Mouse (Mus musculus): Measurements from ENCODE around the gene Cyp4f18. TPM values are rescaled to one million over a fixed set of nuclear protein-coding genes. Genes with fewer than 3 reads are reported as not detected.
"Not testable (repeated sequence)": the region's sequence is repeated elsewhere in the genome, so short reads cannot be mapped to it uniquely, and the experiment has no call there.

Gene Cyp4f18
- 3.7 and 4.0 TPM in 2 replicates for polyA plus RNA-seq (2015; fragmentation: Nextera tagmentation; extraction: Ambion mirVana)

DNA sequence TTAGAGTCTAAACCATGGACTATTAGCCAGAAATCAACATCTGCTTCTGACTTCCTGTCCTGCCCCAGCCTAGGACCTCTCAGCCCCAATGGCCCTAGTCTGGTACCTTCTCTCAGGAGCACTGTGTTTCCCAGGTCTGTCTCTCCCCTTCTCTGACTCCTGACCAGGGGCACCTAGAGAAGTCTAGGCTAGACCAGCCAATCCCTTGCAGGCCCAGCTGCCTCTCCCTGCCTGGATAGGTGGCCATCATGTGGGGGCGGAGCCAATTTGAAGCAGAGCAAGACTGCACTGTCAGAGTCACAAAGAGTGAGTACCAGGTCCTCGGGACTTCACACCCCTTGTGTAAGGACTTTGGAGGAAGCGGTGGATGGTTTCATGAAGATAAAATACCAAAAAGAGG is at the start of gene Cyp4f18:
Gene Cyp4f18, minus strand, starts transcription at position 154 of the 400 bp plus-strand sequence.
- no peaks in the 10 kb centered on the region for H3K9me3 ChIP-seq
- H3K27ac ChIP-seq, result no peak within 1 kb of the TSS
- no peaks in the 10 kb centered on the region for H3K36me3 ChIP-seq
- no peak within 1 kb of the TSS for H3K4me2 ChIP-seq
- no peak for ATAC-seq (ENCODE audit: insufficient read depth, low FRiP score, low read depth)
- H3K4me3 ChIP-seq (replicated peaks), result no peak within 1 kb of the TSS
- whole genome bisulfite sequencing, result 68% methylated on average over 3 of the region's 3 CpGs
- no peaks in the 10 kb centered on the region for H3K27me3 ChIP-seq (replicated peaks)
- no peak within 1 kb of the TSS for H3K9ac ChIP-seq
- H3K4me1 ChIP-seq, result no peaks in the 10 kb centered on the region

DNA sequence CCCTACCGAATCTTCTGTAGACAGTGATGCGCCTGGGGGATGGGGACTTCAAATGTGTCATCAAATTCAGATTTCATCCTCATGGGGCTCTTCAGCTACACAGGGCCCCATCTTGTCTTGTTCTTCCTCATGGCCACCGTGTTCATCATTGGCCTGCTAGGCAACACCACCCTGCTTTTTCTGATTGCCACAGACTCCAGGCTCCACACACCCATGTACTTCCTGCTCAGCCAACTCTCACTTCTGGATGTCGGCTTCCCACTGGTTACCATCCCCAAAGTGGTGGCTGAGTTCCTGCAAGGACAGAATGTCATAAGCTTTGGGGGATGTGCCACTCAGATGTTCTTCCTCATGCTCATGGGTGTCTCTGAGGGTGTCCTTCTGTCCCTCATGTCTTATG is 48.2 kb upstream of the Cyp4f18 start:
- not testable (repeated sequence) for H3K27ac ChIP-seq; H3K27me3 ChIP-seq (replicated peaks); ATAC-seq (ENCODE audit: insufficient read depth, low FRiP score, low read depth); H3K9ac ChIP-seq; H3K9me3 ChIP-seq; H3K36me3 ChIP-seq; H3K4me3 ChIP-seq (replicated peaks); H3K4me2 ChIP-seq; H3K4me1 ChIP-seq
- WGBS, result 79% methylated on average over 3 of the region's 4 CpGs

DNA sequence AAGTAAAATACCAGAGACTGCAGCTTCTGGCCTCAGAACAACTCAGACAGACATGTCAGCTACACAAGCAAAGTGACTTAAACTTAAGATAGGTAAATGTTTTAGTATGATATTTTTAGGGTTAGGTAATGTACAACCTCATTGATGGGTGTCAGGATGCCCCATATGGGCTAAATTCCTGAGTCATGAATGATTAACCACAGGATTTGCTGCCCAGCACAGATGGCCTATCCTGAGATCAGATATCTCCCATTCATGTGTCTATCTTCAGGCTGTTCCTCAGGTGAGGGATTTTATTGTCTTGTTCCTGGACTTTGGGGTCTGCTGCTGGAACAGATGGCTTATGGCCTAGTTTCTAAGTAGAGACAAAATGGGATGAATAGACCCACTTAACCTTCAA is 45.2 kb upstream of the Cyp4f18 start:
- H3K27me3 ChIP-seq (replicated peaks); H3K27ac ChIP-seq; H3K4me1 ChIP-seq; H3K36me3 ChIP-seq; H3K4me2 ChIP-seq; ATAC-seq (ENCODE audit: insufficient read depth, low FRiP score, low read depth); H3K9ac ChIP-seq; H3K9me3 ChIP-seq; H3K4me3 ChIP-seq (replicated peaks): not testable (repeated sequence)

DNA sequence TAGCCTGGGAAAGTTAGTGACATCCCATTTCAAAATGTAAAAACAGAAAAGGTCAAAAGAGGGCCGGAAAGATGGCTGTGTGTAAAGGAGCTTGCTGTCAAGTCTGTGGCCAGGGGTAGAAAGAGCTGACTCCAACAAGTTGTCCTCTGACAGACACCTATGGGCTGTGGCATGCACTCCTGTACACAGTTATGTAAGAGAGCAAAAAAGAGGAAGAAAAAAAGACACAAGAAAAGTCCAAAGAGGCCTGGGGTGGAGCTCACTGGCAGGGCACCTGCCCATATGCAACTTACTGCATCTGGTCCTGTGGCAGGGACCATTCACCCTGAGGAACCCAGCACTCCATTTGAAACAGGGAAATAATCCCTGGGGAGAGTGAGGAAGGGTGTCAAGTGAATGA is 33.1 kb upstream of the Cyp4f18 start:
- H3K4me3 ChIP-seq (replicated peaks), result no peak overlapping the region
- H3K4me2 ChIP-seq, result no peak overlapping the region
- ATAC-seq (ENCODE audit: insufficient read depth, low FRiP score, low read depth), result no peak
- 85% methylated on average over 1 of the region's 1 CpGs for WGBS
- H3K27ac ChIP-seq, result no peak overlapping the region
- no peaks in the 10 kb centered on the region for H3K4me1 ChIP-seq
- H3K9me3 ChIP-seq, result no peaks in the 10 kb centered on the region
- no peaks in the 10 kb centered on the region for H3K36me3 ChIP-seq
- no peaks in the 10 kb centered on the region for H3K27me3 ChIP-seq (replicated peaks)
- no peak overlapping the region for H3K9ac ChIP-seq

DNA sequence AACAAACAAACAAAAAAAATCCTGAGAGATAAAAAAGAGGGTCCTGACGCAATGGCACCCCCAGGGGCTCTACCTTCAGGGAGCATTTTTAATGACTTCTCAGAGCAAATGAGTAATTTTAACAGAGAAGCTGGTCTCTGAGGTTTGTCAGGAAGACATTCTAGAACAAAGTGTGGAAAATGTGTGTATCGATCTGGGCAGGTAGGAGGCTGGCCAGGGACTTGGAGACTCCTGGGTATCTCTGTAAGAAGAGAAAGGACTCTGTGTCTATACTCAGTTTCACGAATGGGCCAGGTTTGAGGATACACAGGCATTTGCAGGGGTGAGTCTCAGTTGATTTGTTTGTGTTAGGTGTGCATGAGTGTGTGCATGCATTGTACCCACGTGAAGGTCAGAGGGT is 31.5 kb upstream of the Cyp4f18 start, which contains the start of gene Olfr372:
Gene Olfr372, plus strand, starts transcription at position 301 of the 400 bp plus-strand sequence.
- not testable (repeated sequence) for H3K9ac ChIP-seq; H3K27me3 ChIP-seq (replicated peaks); H3K4me3 ChIP-seq (replicated peaks); H3K36me3 ChIP-seq; H3K4me2 ChIP-seq; H3K27ac ChIP-seq; ATAC-seq (ENCODE audit: insufficient read depth, low FRiP score, low read depth); H3K9me3 ChIP-seq; H3K4me1 ChIP-seq
- 77% methylated on average over 4 of the region's 4 CpGs for WGBS

DNA sequence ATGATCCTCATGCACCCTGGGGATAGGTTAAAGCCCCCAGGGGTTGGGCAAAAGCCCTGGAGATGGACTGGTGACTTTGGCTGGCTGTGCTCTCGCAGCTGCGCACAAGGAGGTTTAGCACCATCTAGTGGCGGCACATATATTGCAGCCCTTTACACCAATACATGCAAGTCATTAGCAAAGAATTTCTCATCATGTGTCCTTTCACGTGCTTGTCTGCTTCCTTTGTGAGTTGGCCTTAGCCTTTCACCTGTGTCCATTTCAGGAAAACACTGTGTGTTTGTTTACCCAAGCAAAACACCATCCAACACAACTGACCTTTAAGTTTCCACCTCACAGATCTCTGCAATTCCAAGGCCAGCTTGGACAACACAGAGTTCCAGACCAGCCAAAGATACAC is 23.5 kb upstream of the Cyp4f18 start:
- not testable (repeated sequence) for ATAC-seq (ENCODE audit: insufficient read depth, low FRiP score, low read depth); H3K9me3 ChIP-seq; H3K9ac ChIP-seq; H3K4me3 ChIP-seq (replicated peaks); H3K27me3 ChIP-seq (replicated peaks); H3K36me3 ChIP-seq; H3K4me1 ChIP-seq; H3K4me2 ChIP-seq; H3K27ac ChIP-seq
- WGBS, result 56% methylated on average over 4 of the region's 4 CpGs

DNA sequence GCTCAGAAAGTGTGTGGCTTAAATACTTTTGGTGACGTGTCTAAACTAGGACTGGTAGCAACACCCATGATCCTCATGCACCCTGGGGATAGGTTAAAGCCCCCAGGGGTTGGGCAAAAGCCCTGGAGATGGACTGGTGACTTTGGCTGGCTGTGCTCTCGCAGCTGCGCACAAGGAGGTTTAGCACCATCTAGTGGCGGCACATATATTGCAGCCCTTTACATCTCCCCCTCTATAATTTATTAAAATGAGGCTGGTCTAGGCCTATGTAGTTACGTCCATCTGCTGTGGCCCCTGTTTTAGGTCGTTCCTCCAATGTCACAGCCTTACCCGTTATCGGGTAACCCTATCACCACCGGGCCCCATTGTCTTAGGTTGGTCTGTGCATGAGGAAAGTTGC is 15.5 kb upstream of the Cyp4f18 start:
- H3K36me3 ChIP-seq; ATAC-seq (ENCODE audit: insufficient read depth, low FRiP score, low read depth); H3K27ac ChIP-seq; H3K4me2 ChIP-seq; H3K9ac ChIP-seq; H3K4me3 ChIP-seq (replicated peaks); H3K27me3 ChIP-seq (replicated peaks); H3K9me3 ChIP-seq; H3K4me1 ChIP-seq: not testable (repeated sequence)
- 21% methylated on average over 5 of the region's 9 CpGs for WGBS

DNA sequence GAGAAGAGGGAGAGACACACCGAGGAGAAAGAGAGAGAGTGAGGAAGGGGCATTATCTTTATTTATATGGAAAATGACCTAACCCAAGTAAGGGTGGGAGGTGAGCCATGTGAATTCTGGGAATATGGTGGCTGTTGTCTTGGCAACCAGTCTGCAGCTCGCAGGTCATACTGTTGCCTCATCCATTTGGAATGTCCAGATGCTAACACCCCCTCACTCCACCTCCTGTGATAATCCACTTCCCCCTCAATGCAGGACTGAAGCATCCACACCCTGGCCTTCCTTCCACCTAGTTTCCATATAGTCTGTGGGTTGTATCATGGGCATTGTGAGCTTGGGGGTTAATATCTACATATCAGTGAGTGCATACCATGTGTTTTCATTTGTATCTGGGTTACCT is 10.4 kb upstream of the Cyp4f18 start:
- Histone ChIP-seq H3K9me3 (no peaks in the 10 kb centered on the region), H3K4me1 (no peaks in the 10 kb centered on the region), H3K27ac (no peak overlapping the region), H3K9ac (no peak overlapping the region), H3K36me3 (no peaks in the 10 kb centered on the region), H3K4me2 (no peak overlapping the region), H3K4me3 (replicated peaks) (no peak overlapping the region), H3K27me3 (replicated peaks) (no peaks in the 10 kb centered on the region)
- 44% methylated on average over 2 of the region's 2 CpGs for WGBS
- no peak for ATAC-seq (ENCODE audit: insufficient read depth, low FRiP score, low read depth)

DNA sequence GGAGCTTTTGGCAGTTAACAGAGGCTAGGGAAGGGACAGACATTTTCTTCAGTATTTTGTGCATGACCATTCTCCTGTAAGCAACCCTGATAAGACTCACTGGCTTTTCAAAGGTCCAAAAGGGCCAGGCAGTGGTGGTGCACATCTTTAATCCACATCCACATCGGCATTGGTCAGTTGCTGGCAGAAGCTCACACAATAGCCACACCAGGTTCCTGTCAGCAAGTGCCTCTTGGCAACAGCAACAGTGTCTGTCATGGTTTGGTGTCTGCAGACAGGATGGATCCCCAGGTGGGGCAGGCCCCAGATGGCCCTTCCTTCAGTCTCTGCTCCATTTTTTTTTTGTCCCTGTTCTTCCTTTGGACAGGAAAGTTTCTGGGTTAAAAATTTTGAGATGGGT is 9.6 kb upstream of the Cyp4f18 start:
- not testable (repeated sequence) for H3K4me3 ChIP-seq (replicated peaks); ATAC-seq (ENCODE audit: insufficient read depth, low FRiP score, low read depth); H3K36me3 ChIP-seq; H3K4me2 ChIP-seq; H3K4me1 ChIP-seq; H3K9ac ChIP-seq; H3K27ac ChIP-seq; H3K27me3 ChIP-seq (replicated peaks); H3K9me3 ChIP-seq
- WGBS, result 80% methylated on average over 1 of the region's 1 CpGs

DNA sequence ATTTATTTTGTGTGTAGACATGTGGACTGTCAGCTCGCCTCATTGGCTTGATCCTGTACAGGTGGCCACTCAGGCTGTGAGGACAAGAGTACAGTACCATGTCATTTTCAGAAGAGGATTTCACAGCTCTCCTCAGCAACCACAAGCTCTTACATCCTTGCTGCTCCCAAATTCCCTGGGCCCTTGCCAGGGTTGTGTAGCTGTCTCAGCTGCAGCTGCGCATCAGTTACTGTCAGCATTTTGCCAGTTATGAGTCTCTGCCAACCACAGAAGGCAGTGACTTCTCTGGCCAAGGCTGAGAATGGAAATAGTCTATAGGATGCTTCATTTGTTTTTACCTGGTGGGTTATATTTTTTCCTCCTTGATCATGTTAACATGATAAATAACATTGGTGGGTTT is 8.7 kb upstream of the Cyp4f18 start:
- no peak overlapping the region for H3K27ac ChIP-seq
- no peaks in the 10 kb centered on the region for H3K4me1 ChIP-seq
- no peak for ATAC-seq (ENCODE audit: insufficient read depth, low FRiP score, low read depth)
- 63% methylated on average over 2 of the region's 2 CpGs for WGBS
- H3K27me3 ChIP-seq (replicated peaks), result no peaks in the 10 kb centered on the region
- H3K9me3 ChIP-seq, result no peaks in the 10 kb centered on the region
- no peak overlapping the region for H3K4me3 ChIP-seq (replicated peaks)
- no peaks in the 10 kb centered on the region for H3K36me3 ChIP-seq
- no peak overlapping the region for H3K9ac ChIP-seq
- H3K4me2 ChIP-seq, result no peak overlapping the region

DNA sequence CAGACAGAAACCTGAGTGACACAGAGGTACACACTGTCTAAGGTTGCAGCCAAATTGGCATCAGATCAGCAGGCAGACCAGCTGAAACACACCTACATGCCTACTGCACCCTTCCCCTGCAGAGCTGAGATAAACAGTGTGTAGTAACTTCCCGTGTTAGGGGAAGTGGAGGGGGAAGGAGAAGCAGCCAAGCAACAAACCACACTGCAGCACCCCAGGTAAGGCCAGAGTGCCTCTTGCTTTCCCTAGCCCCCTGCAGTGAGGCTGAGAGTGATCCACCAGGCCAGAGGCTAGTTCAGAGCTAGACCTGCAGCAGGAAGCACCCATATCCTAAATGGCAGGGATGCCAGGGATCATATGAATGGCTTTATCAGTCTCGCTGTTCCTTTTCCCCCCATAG is 7.9 kb upstream of the Cyp4f18 start:
- not testable (repeated sequence) for H3K9me3 ChIP-seq; H3K27me3 ChIP-seq (replicated peaks); H3K4me1 ChIP-seq; H3K36me3 ChIP-seq; ATAC-seq (ENCODE audit: insufficient read depth, low FRiP score, low read depth); H3K4me2 ChIP-seq; H3K27ac ChIP-seq; H3K4me3 ChIP-seq (replicated peaks); H3K9ac ChIP-seq
- WGBS, result 40% methylated on average over 2 of the region's 2 CpGs

DNA sequence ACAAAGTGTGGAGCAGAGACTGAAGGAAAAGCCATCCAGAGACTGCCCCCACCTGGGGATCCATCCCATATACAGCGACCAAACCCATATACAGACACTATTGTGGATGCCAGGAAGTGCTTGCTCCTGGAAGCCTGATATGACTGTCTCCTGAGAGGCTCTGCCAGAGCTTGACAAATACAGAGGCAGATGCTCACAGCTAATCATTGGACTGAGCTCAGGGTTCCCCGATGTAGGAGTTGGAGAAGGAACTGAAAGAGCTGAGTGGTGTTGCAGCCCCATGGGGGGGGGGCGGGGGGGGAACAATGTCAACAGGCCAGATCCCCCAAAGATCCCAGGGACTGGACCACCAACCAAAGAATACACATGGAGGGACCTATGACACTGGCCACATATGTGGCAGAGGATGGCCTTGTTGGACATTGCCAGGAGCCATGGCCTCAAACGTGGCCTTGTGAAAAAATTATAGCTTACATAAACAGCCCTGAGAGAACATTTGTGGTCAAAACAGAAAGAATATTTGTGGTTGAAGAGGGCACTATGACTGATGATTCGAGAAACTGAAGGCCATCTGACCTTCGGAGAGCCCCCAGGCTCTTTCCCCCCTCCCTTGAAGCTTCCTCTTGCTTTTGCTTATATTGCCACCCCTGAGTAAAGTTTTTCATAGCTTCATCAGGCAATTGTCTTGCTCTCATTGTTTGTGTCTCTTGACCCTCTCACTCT is 4.2 kb upstream of the Cyp4f18 start:
- 54% methylated on average over 6 of the region's 6 CpGs for WGBS
- not testable (repeated sequence) for H3K4me3 ChIP-seq (replicated peaks); H3K27ac ChIP-seq; H3K4me2 ChIP-seq; H3K4me1 ChIP-seq; H3K27me3 ChIP-seq (replicated peaks); ATAC-seq (ENCODE audit: insufficient read depth, low FRiP score, low read depth); H3K9ac ChIP-seq; H3K9me3 ChIP-seq; H3K36me3 ChIP-seq

DNA sequence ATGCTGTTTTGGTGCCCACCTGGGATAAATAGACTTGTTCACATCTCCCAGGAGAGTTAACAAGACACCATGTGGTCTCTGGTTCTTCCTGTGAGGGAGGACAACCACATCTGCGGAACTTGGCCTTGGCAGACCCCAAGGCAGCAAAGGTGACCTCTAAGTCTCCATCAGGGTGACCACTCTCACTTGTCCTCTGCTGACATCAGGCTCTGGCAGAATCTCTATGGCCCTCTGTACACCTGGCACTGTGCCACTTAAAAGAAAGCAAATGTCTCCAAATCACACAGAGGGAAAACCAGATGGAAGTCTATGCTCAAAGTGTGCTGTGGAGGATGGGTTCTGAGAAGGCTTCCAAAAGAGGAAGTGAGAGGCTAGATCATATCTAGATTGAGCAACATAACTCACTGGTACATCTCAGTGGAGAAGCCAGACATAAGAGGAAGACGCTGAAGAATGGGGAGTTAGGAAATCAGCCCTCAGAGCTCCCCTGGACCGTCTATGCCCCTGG is 1.2 kb downstream of the Cyp4f18 start:
- WGBS, result 62% methylated on average over 3 of the region's 3 CpGs
- H3K27me3 ChIP-seq (replicated peaks), result no peaks in the 10 kb centered on the region
- H3K4me3 ChIP-seq (replicated peaks), result no peak overlapping the region
- H3K9ac ChIP-seq, result no peak overlapping the region
- no peak for ATAC-seq (ENCODE audit: insufficient read depth, low FRiP score, low read depth)
- no peak overlapping the region for H3K4me2 ChIP-seq
- no peaks in the 10 kb centered on the region for H3K36me3 ChIP-seq
- no peaks in the 10 kb centered on the region for H3K9me3 ChIP-seq
- no peaks in the 10 kb centered on the region for H3K4me1 ChIP-seq
- no peak overlapping the region for H3K27ac ChIP-seq

All from stomach, embryonic 15.5 days (tissue).